Mouse (Mus musculus): ENCODE results near the gene Mypn. TPM values are rescaled to one million over a fixed set of nuclear protein-coding genes. Genes with fewer than 3 reads are reported as not detected.
A peak's percentile ranks its signal among the peaks of the same experiment; 100 is the strongest.

Gene Mypn
- not detected in 2 replicates for polyA plus RNA-seq (2012; ENCODE audit: insufficient read depth, insufficient read length, missing spikeins)

DNA sequence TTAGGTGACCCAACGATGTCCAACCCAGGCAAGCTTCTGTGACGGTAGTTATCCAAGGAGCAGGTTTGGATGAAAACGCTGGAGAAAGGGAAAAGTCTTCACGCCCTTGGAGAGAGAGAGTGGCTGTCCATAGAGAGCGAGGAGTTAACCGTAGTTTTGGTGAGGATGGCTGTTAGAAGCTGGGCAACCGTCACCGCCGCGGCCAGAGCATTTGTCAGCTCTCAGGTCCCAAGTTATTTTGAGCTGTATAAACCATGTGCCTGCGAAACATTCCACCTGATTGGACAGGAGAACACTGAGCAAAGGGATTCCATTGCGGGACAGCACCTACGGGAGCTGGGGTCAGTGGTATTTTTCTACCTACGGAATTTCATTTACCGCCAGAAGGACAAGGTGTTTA lies at the start of gene Mypn:
TSS of gene Mypn (minus strand) at position 225 of the 400 bp plus-strand sequence.
- no peaks in the 10 kb centered on the region for H3K4me1 ChIP-seq (ENCODE audit: control insufficient read depth, insufficient read depth, low read length)
- H3K27ac ChIP-seq (ENCODE audit: insufficient read depth, low read depth, low read length) = no peak within 1 kb of the TSS
- H3K4me3 ChIP-seq (ENCODE audit: insufficient read depth, low read length) = no peak within 1 kb of the TSS
- TF ChIP-seq CTCF (IDR thresholded peaks at IDR 0.05; ENCODE audit: low read depth, low read length) = no peak
- TF ChIP-seq POLR2A (IDR thresholded peaks at IDR 0.05; ENCODE audit: borderline replicate concordance, low read depth, low read length) = no peak

- H3K27ac ChIP-seq (ENCODE audit: insufficient read depth, low read depth, low read length) = no peak overlapping the region
- peaks cover 14% of the 10 kb centered on the region for H3K4me1 ChIP-seq (ENCODE audit: control insufficient read depth, insufficient read depth, low read length)
- no peak overlapping the region for H3K4me3 ChIP-seq (ENCODE audit: insufficient read depth, low read length)
- TF ChIP-seq POLR2A (IDR thresholded peaks at IDR 0.05; ENCODE audit: borderline replicate concordance, low read depth, low read length) (no peak), CTCF (IDR thresholded peaks at IDR 0.05; ENCODE audit: low read depth, low read length) (no peak)
Measured at GRCm38 (mm10) chr10:63248421-63248820, 44.7 kb upstream of the Mypn start.

DNA sequence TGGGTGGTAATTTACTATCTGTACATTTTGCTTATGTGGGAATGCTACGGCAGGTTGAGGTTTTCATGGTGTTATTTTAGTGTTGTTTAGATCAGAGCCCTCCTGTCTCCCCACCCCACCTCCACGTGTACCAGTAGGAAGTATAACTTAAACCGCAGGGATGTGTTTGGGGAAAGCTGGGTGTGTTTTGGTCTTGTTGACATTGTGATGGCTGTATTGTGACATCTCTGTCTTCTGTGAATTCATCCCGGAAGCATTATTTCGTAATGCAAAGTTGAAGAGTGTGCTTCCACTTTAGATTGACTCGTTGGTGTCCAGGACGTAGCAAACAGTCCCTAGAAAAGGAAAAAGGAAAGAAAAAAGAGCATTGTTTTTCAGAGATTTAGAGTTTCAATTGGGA lies 43.7 kb upstream of the Mypn start:
- TF ChIP-seq CTCF (IDR thresholded peaks at IDR 0.05; ENCODE audit: low read depth, low read length) (no peak), POLR2A (IDR thresholded peaks at IDR 0.05; ENCODE audit: borderline replicate concordance, low read depth, low read length) (no peak)
- Histone ChIP-seq H3K4me1 (ENCODE audit: control insufficient read depth, insufficient read depth, low read length) (peaks cover 15% of the 10 kb centered on the region), H3K4me3 (ENCODE audit: insufficient read depth, low read length) (peak overlapping the region; percentile 26; the same call in 1 of the 2 replicates), H3K27ac (ENCODE audit: insufficient read depth, low read depth, low read length) (peak overlapping the region; percentile 69)

DNA sequence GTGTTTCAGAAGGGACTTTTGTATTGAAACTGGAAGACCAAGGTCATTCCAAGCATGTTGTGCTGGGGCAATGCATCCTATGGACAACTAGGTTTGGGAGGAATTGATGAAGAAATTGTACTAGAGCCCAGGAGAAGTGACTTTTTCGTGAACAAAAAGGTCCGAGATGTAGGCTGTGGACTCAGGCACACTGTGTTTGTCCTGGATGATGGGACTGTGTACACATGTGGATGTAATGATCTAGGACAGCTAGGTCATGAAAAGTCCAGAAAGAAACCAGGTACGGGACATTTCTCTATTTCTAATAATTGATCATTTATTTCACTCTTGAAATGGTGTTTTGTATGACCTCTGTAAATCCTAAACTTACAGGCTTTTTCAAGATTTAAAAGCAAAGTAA lies 42.1 kb upstream of the Mypn start:
- TF ChIP-seq CTCF (IDR thresholded peaks at IDR 0.05; ENCODE audit: low read depth, low read length) = no peak
- TF ChIP-seq POLR2A (IDR thresholded peaks at IDR 0.05; ENCODE audit: borderline replicate concordance, low read depth, low read length) = no peak
- Histone ChIP-seq H3K4me3 (ENCODE audit: insufficient read depth, low read length) (peak overlapping the region; percentile 8; the same call in 1 of the 2 replicates), H3K27ac (ENCODE audit: insufficient read depth, low read depth, low read length) (no peak overlapping the region), H3K4me1 (ENCODE audit: control insufficient read depth, insufficient read depth, low read length) (peaks cover 29% of the 10 kb centered on the region)

GRCm38 (mm10) chr10:63244746-63245145 lies 41.0 kb upstream of the Mypn start:
- peak overlapping the region; percentile 97 for H3K27ac ChIP-seq (ENCODE audit: insufficient read depth, low read depth, low read length)

DNA sequence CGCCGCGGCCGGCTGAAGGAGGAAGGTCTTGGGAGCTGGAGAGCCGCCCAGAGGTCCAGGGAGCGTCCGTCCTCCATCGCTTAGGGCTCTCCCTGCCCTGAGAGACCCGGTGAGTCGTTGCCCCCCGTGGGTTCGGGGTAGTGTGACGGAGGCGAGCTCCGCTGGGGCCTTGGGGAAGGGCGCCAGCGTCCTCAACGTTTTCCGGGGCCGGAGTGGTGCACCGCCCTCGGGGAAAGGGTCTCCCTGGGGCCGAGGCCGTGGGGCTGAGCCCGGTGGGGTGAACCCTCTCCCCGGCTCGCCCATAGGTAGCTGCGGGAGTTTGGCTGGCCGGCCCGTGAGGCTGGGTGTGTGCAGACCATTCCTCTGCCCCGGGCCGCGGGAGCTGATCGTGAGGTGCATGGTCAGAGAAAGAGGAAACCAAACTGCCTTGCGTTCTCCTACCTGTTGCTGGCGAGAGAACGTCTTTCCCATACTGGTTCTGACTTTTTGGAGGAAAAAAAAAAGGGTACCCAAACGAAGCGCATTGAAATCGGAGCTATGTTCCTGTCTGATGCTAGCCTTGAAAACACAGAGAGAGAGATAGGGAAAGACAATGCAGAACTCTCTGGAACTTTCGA lies 40.4 kb upstream of the Mypn start:
- Histone ChIP-seq H3K4me1 (ENCODE audit: control insufficient read depth, insufficient read depth, low read length) (peaks cover 38% of the 10 kb centered on the region), H3K27ac (ENCODE audit: insufficient read depth, low read depth, low read length) (peak overlapping the region; percentile 97), H3K4me3 (ENCODE audit: insufficient read depth, low read length) (peak overlapping the region; percentile 98)
- TF ChIP-seq CTCF (IDR thresholded peaks at IDR 0.05; ENCODE audit: low read depth, low read length) (no peak), POLR2A (IDR thresholded peaks at IDR 0.05; ENCODE audit: borderline replicate concordance, low read depth, low read length) (no peak)

More at GRCm38 (mm10) chr10:63244746-63245145, 41.0 kb upstream of the Mypn start:
- H3K4me1 ChIP-seq (ENCODE audit: control insufficient read depth, insufficient read depth, low read length) = peaks cover 37% of the 10 kb centered on the region
- TF ChIP-seq POLR2A (IDR thresholded peaks at IDR 0.05; ENCODE audit: borderline replicate concordance, low read depth, low read length) = no peak
- peak; percentile 33; the same call in 1 of the 2 replicates for TF ChIP-seq CTCF (IDR thresholded peaks at IDR 0.05; ENCODE audit: low read depth, low read length)
- H3K4me3 ChIP-seq (ENCODE audit: insufficient read depth, low read length) = peak overlapping the region; percentile 98

DNA sequence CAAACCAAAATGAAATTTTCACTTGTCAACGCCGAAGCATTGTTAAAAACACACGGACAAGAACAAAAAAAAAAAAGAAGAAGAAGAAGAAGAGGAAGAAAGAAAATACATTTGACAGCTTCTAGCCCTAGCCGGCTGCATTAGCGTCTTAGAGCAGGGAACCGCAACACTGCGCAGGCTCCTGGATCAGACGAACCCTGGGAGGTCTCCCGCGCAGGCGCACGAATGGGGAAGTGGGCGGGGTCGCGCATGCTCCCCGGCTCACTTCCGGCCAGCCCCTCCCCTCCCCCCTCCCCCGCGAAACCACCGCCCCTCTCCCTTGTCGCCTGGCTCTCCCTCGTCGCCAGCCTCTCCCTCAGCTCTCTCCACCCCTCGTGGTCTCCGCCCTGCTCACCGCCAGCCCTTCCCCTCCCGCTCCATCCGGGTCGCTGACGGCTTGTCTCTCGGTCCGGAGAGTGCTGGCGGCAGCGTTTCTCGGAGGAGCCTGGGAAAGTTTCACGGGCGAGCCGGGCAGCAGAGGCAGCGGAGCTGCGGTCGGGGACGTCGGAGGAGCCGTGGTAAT lies 39.8 kb upstream of the Mypn start, which contains the start of gene Herc4:
TSS of gene Herc4 (plus strand) at position 318 of the 562 bp plus-strand sequence.
- TF ChIP-seq CTCF (IDR thresholded peaks at IDR 0.05; ENCODE audit: low read depth, low read length) (no peak), POLR2A (IDR thresholded peaks at IDR 0.05; ENCODE audit: borderline replicate concordance, low read depth, low read length) (no peak)
- peak within 1 kb of the TSS; percentile 97 for H3K27ac ChIP-seq (ENCODE audit: insufficient read depth, low read depth, low read length)

GRCm38 (mm10) chr10:63242798-63243435 lies 39.2 kb upstream of the Mypn start:
- TF ChIP-seq POLR2A (IDR thresholded peaks at IDR 0.05; ENCODE audit: borderline replicate concordance, low read depth, low read length) = no peak
- TF ChIP-seq CTCF (IDR thresholded peaks at IDR 0.05; ENCODE audit: low read depth, low read length) = no peak
- Histone ChIP-seq H3K27ac (ENCODE audit: insufficient read depth, low read depth, low read length) (peak overlapping the region; percentile 68), H3K4me3 (ENCODE audit: insufficient read depth, low read length) (peak overlapping the region; percentile 61), H3K4me1 (ENCODE audit: control insufficient read depth, insufficient read depth, low read length) (peaks cover 33% of the 10 kb centered on the region)

More for the DNA sequence above, 39.8 kb upstream of the Mypn start, which contains the start of gene Herc4:
- Histone ChIP-seq H3K4me3 (ENCODE audit: insufficient read depth, low read length) (peak within 1 kb of the TSS; percentile 98), H3K4me1 (ENCODE audit: control insufficient read depth, insufficient read depth, low read length) (peaks cover 35% of the 10 kb centered on the region)

DNA sequence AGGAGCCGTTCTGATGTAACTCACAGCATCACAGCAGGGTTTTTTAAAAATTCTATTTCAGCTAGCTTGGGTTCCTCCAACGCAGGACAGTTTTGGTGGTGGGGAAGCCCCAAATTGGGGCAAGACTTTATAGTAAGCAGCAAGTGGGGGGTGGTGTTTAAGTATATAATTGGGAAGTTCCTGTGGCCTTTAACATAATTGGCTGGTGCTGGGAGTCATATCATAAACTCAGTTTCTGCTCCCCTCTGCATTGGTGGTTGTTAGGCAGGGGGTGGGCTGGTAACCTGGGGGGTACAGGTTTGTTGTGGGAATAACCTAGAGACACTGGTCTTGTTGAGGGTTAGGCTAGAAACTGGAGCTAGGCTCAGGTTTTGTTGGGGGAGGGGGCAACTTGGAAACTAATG lies 37.1 kb upstream of the Mypn start:
- Histone ChIP-seq H3K27ac (ENCODE audit: insufficient read depth, low read depth, low read length) (no peak overlapping the region), H3K4me3 (ENCODE audit: insufficient read depth, low read length) (no peak overlapping the region), H3K4me1 (ENCODE audit: control insufficient read depth, insufficient read depth, low read length) (peaks cover 30% of the 10 kb centered on the region)
- TF ChIP-seq POLR2A (IDR thresholded peaks at IDR 0.05; ENCODE audit: borderline replicate concordance, low read depth, low read length) (no peak), CTCF (IDR thresholded peaks at IDR 0.05; ENCODE audit: low read depth, low read length) (no peak)

GRCm38 (mm10) chr10:63239848-63240247 lies 36.1 kb upstream of the Mypn start:
- peaks cover 27% of the 10 kb centered on the region for H3K4me1 ChIP-seq (ENCODE audit: control insufficient read depth, insufficient read depth, low read length)
- H3K4me3 ChIP-seq (ENCODE audit: insufficient read depth, low read length) = no peak overlapping the region
- H3K27ac ChIP-seq (ENCODE audit: insufficient read depth, low read depth, low read length) = no peak overlapping the region
- TF ChIP-seq POLR2A (IDR thresholded peaks at IDR 0.05; ENCODE audit: borderline replicate concordance, low read depth, low read length) (no peak), CTCF (IDR thresholded peaks at IDR 0.05; ENCODE audit: low read depth, low read length) (no peak)
